Mouse (Mus musculus): ENCODE data around the gene Lhfpl4. TPM values are rescaled to one million over a fixed set of nuclear protein-coding genes. Genes with fewer than 3 reads are reported as not detected.

The Lhfpl4 gene
- total and polyA plus RNA-seq, 2 experiments: 0.02 TPM; not detected in 1

- Histone ChIP-seq H3K79me2 (ENCODE audit: control insufficient read depth, insufficient read depth, low read length) (no peaks in the 10 kb centered on the region), H3K27ac (replicated peaks; ENCODE audit: insufficient read depth, low read depth, low read length) (no peak overlapping the region), H3K27me3 (ENCODE audit: control insufficient read depth, insufficient read depth, low read length) (no peaks in the 10 kb centered on the region), H3K9ac (ENCODE audit: low read depth, low read length) (no peak overlapping the region), H3K4me1 (ENCODE audit: control insufficient read depth, insufficient read depth, low read length) (no peaks in the 10 kb centered on the region), H3K36me3 (ENCODE audit: control insufficient read depth, insufficient read depth, low read length) (peaks cover 65% of the 10 kb centered on the region), H3K4me3 (ENCODE audit: insufficient read depth, low read depth, low read length) (no peak overlapping the region)
- 97% methylated on average over 8 of the region's 8 CpGs for WGBS
- DNase-seq (ENCODE audit: extremely low read depth, low read depth, low spot score): no peak
- TF ChIP-seq POLR2A (IDR thresholded peaks at IDR 0.05; ENCODE audit: extremely low read depth, insufficient read depth, low read length): no peak
- TF ChIP-seq CTCF (IDR thresholded peaks at IDR 0.05; ENCODE audit: low read depth, low read length): no peak
Measured at GRCm38 (mm10) chr6:113154071-113154470, 41.1 kb downstream of the Lhfpl4 start.

DNA sequence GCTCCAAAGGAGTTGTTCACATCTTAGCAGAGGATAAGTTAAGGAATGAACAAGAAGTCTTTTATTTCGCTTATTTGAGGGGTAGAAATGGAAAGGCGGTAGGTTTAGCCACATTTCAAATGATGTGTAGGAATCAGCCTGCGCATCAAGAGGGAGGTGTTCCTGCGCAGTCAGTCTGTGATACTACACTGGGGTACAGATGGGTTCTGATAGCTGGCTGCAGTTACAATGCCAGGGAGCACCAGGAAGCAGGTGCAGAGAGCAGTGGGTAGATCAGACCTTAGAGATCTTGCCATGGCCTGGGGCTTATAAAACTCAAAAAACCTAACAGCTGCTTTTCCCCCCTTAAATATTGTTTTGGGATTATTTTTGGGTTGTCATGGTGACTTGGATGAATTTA, 49.9 kb downstream of the Lhfpl4 start:
- H3K27me3 ChIP-seq (ENCODE audit: control insufficient read depth, insufficient read depth, low read length): no peaks in the 10 kb centered on the region
- peaks cover 23% of the 10 kb centered on the region; the same call in 1 of the 2 replicates for H3K4me1 ChIP-seq (ENCODE audit: control insufficient read depth, insufficient read depth, low read length)
- no peak overlapping the region for H3K4me3 ChIP-seq (ENCODE audit: insufficient read depth, low read depth, low read length)
- H3K79me2 ChIP-seq (ENCODE audit: control insufficient read depth, insufficient read depth, low read length): no peaks in the 10 kb centered on the region; the same call in 1 of the 2 replicates
- no peak for DNase-seq (ENCODE audit: extremely low read depth, low read depth, low spot score)
- H3K9ac ChIP-seq (ENCODE audit: low read depth, low read length): no peak overlapping the region
- peak overlapping the region; percentile 35; the same call in 1 of the 2 replicates for H3K27ac ChIP-seq (replicated peaks; ENCODE audit: insufficient read depth, low read depth, low read length)
- 94% methylated on average over 4 of the region's 4 CpGs for WGBS
- no peak for TF ChIP-seq POLR2A (IDR thresholded peaks at IDR 0.05; ENCODE audit: extremely low read depth, insufficient read depth, low read length)
- H3K36me3 ChIP-seq (ENCODE audit: control insufficient read depth, insufficient read depth, low read length): peaks cover 40% of the 10 kb centered on the region

DNA sequence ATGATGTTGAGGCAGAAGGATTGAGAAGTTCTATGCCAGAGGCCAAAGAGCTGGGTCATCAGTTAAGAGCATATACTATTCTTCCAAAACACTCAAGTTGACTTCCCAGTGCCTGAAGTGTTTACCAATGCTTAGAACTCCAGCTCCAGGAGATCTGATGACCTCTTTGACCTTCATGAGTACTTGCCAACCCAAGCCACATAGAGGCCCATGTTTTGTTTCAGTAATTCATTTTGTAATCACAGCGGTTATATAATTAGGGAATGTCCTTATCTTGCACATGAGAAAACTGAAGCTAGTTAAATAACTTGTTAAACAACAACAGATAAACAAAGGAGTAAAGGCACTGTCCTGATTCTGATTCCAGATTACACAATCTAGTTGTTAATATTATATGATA, 50.4 kb downstream of the Lhfpl4 start:
- no peak for TF ChIP-seq POLR2A (IDR thresholded peaks at IDR 0.05; ENCODE audit: extremely low read depth, insufficient read depth, low read length)
- no peak for TF ChIP-seq CTCF (IDR thresholded peaks at IDR 0.05; ENCODE audit: low read depth, low read length)
- H3K27me3 ChIP-seq (ENCODE audit: control insufficient read depth, insufficient read depth, low read length): no peaks in the 10 kb centered on the region
- peaks cover 23% of the 10 kb centered on the region; the same call in 1 of the 2 replicates for H3K4me1 ChIP-seq (ENCODE audit: control insufficient read depth, insufficient read depth, low read length)
- peaks cover 39% of the 10 kb centered on the region for H3K36me3 ChIP-seq (ENCODE audit: control insufficient read depth, insufficient read depth, low read length)
- H3K27ac ChIP-seq (replicated peaks; ENCODE audit: insufficient read depth, low read depth, low read length): peak overlapping the region; percentile 24
- WGBS: 17% methylated on average over 1 of the region's 1 CpGs
- DNase-seq (ENCODE audit: extremely low read depth, low read depth, low spot score): peak; percentile 84
- H3K79me2 ChIP-seq (ENCODE audit: control insufficient read depth, insufficient read depth, low read length): no peaks in the 10 kb centered on the region; the same call in 1 of the 2 replicates
- H3K9ac ChIP-seq (ENCODE audit: low read depth, low read length): no peak overlapping the region
- H3K4me3 ChIP-seq (ENCODE audit: insufficient read depth, low read depth, low read length): no peak overlapping the region

- Histone ChIP-seq H3K9ac (ENCODE audit: low read depth, low read length) (peak overlapping the region; percentile 44; the same call in 1 of the 2 replicates), H3K27ac (replicated peaks; ENCODE audit: insufficient read depth, low read depth, low read length) (peak overlapping the region; percentile 70), H3K27me3 (ENCODE audit: control insufficient read depth, insufficient read depth, low read length) (no peaks in the 10 kb centered on the region), H3K4me3 (ENCODE audit: insufficient read depth, low read depth, low read length) (peak overlapping the region; percentile 25), H3K36me3 (ENCODE audit: control insufficient read depth, insufficient read depth, low read length) (peaks cover 36% of the 10 kb centered on the region), H3K4me1 (ENCODE audit: control insufficient read depth, insufficient read depth, low read length) (peaks cover 23% of the 10 kb centered on the region; the same call in 1 of the 2 replicates), H3K79me2 (ENCODE audit: control insufficient read depth, insufficient read depth, low read length) (no peaks in the 10 kb centered on the region; the same call in 1 of the 2 replicates)
- DNase-seq (ENCODE audit: extremely low read depth, low read depth, low spot score): peak; percentile 93
- TF ChIP-seq CTCF (IDR thresholded peaks at IDR 0.05; ENCODE audit: low read depth, low read length) (no peak), POLR2A (IDR thresholded peaks at IDR 0.05; ENCODE audit: extremely low read depth, insufficient read depth, low read length) (no peak)
- 3% methylated on average over 1 of the region's 1 CpGs for WGBS
Measured at GRCm38 (mm10) chr6:113141389-113142094, 53.6 kb downstream of the Lhfpl4 start.

GRCm38 (mm10) chr6:113133360-113133759, 61.8 kb downstream of the Lhfpl4 start:
- Histone ChIP-seq H3K79me2 (ENCODE audit: control insufficient read depth, insufficient read depth, low read length) (no peaks in the 10 kb centered on the region; the same call in 1 of the 2 replicates), H3K9ac (ENCODE audit: low read depth, low read length) (no peak overlapping the region), H3K27ac (replicated peaks; ENCODE audit: insufficient read depth, low read depth, low read length) (no peak overlapping the region), H3K4me3 (ENCODE audit: insufficient read depth, low read depth, low read length) (no peak overlapping the region), H3K36me3 (ENCODE audit: control insufficient read depth, insufficient read depth, low read length) (peaks cover 49% of the 10 kb centered on the region), H3K4me1 (ENCODE audit: control insufficient read depth, insufficient read depth, low read length) (no peaks in the 10 kb centered on the region), H3K27me3 (ENCODE audit: control insufficient read depth, insufficient read depth, low read length) (no peaks in the 10 kb centered on the region)
- no peak for TF ChIP-seq POLR2A (IDR thresholded peaks at IDR 0.05; ENCODE audit: extremely low read depth, insufficient read depth, low read length)
- TF ChIP-seq CTCF (IDR thresholded peaks at IDR 0.05; ENCODE audit: low read depth, low read length): no peak
- DNase-seq (ENCODE audit: extremely low read depth, low read depth, low spot score): no peak
- WGBS: 89% methylated on average over 2 of the region's 2 CpGs

- Histone ChIP-seq H3K36me3 (ENCODE audit: control insufficient read depth, insufficient read depth, low read length) (peaks cover 71% of the 10 kb centered on the region), H3K79me2 (ENCODE audit: control insufficient read depth, insufficient read depth, low read length) (no peaks in the 10 kb centered on the region), H3K27me3 (ENCODE audit: control insufficient read depth, insufficient read depth, low read length) (no peaks in the 10 kb centered on the region), H3K9ac (ENCODE audit: low read depth, low read length) (no peak overlapping the region), H3K4me3 (ENCODE audit: insufficient read depth, low read depth, low read length) (no peak overlapping the region), H3K27ac (replicated peaks; ENCODE audit: insufficient read depth, low read depth, low read length) (no peak overlapping the region), H3K4me1 (ENCODE audit: control insufficient read depth, insufficient read depth, low read length) (no peaks in the 10 kb centered on the region)
- WGBS: 83% methylated on average over 10 of the region's 10 CpGs
- no peak for TF ChIP-seq POLR2A (IDR thresholded peaks at IDR 0.05; ENCODE audit: extremely low read depth, insufficient read depth, low read length)
- TF ChIP-seq CTCF (IDR thresholded peaks at IDR 0.05; ENCODE audit: low read depth, low read length): no peak
- DNase-seq (ENCODE audit: extremely low read depth, low read depth, low spot score): no peak
Measured at GRCm38 (mm10) chr6:113120806-113121205, 74.4 kb downstream of the Lhfpl4 start.

Other genes with a start within 250 kb of the Lhfpl4 start
- gene Srgap3, start 248.1 kb downstream of the Lhfpl4 start, total RNA-seq (2014; rRNA removed): 0.83 and 1.2 TPM in 2 replicates
- gene Srgap3, start 248.1 kb downstream of the Lhfpl4 start, polyA plus RNA-seq (2012; rRNA removed): 0.69 and 1.5 TPM in 2 replicates
- 20.1 and 21.8 TPM in 2 replicates for gene Thumpd3, start 149.2 kb downstream of the Lhfpl4 start, total RNA-seq (2014; rRNA removed)
- 5.3 and 6.3 TPM in 2 replicates for gene Thumpd3, start 149.2 kb downstream of the Lhfpl4 start, polyA plus RNA-seq (2012; rRNA removed)
- 28.1 and 35.4 TPM in 2 replicates for gene Setd5, start 118.0 kb downstream of the Lhfpl4 start, total RNA-seq (2014; rRNA removed)
- 8.8 and 11.8 TPM in 2 replicates for gene Setd5, start 118.0 kb downstream of the Lhfpl4 start, polyA plus RNA-seq (2012; rRNA removed)
- gene Mtmr14, start 42.5 kb upstream of the Lhfpl4 start, total RNA-seq (2014; rRNA removed): 22.4 and 24.1 TPM in 2 replicates
- 28.8 and 32.8 TPM in 2 replicates for gene Mtmr14, start 42.5 kb upstream of the Lhfpl4 start, polyA plus RNA-seq (2012; rRNA removed)
- gene Cpne9, start 86.9 kb upstream of the Lhfpl4 start, total RNA-seq (2014; rRNA removed): not detected in 2 replicates
- not detected in 2 replicates for gene Cpne9, start 86.9 kb upstream of the Lhfpl4 start, polyA plus RNA-seq (2012; rRNA removed)
- 5.4 and 5.5 TPM in 2 replicates for gene Brpf1, start 111.8 kb upstream of the Lhfpl4 start, total RNA-seq (2014; rRNA removed)
- gene Brpf1, start 111.8 kb upstream of the Lhfpl4 start, polyA plus RNA-seq (2012; rRNA removed): 6.7 and 10.2 TPM in 2 replicates
- gene Ogg1, start 131.6 kb upstream of the Lhfpl4 start, total RNA-seq (2014; rRNA removed): 4.8 and 5.0 TPM in 2 replicates
- gene Ogg1, start 131.6 kb upstream of the Lhfpl4 start, polyA plus RNA-seq (2012; rRNA removed): 9.2 and 10.4 TPM in 2 replicates
- 16.1 and 18.8 TPM in 2 replicates for gene Camk1, start 148.6 kb upstream of the Lhfpl4 start, total RNA-seq (2014; rRNA removed)
- 12.1 and 15.6 TPM in 2 replicates for gene Camk1, start 148.6 kb upstream of the Lhfpl4 start, polyA plus RNA-seq (2012; rRNA removed)
- gene Tada3, start 182.5 kb upstream of the Lhfpl4 start, total RNA-seq (2014; rRNA removed): 5.2 and 6.6 TPM in 2 replicates
- gene Tada3, start 182.5 kb upstream of the Lhfpl4 start, polyA plus RNA-seq (2012; rRNA removed): 8.4 and 10.4 TPM in 2 replicates
- 36.0 and 41.8 TPM in 2 replicates for gene Arpc4, start 182.7 kb upstream of the Lhfpl4 start, total RNA-seq (2014; rRNA removed)
- 31.5 and 36.4 TPM in 2 replicates for gene Arpc4, start 182.7 kb upstream of the Lhfpl4 start, polyA plus RNA-seq (2012; rRNA removed)
- gene Ttll3, start 193.9 kb upstream of the Lhfpl4 start, total RNA-seq (2014; rRNA removed): 0.65 and 1.5 TPM in 2 replicates
- gene Ttll3, start 193.9 kb upstream of the Lhfpl4 start, polyA plus RNA-seq (2012; rRNA removed): 1.7 TPM in 2 replicates
- gene Rpusd3, start 224.0 kb upstream of the Lhfpl4 start, total RNA-seq (2014; rRNA removed): 14.2 and 17.2 TPM in 2 replicates
- 106 and 118 TPM in 2 replicates for gene Rpusd3, start 224.0 kb upstream of the Lhfpl4 start, polyA plus RNA-seq (2012; rRNA removed)
- 0.92 and 1.5 TPM in 2 replicates for gene Cidec, start 240.4 kb upstream of the Lhfpl4 start, total RNA-seq (2014; rRNA removed)
- 1.1 and 1.5 TPM in 2 replicates for gene Cidec, start 240.4 kb upstream of the Lhfpl4 start, polyA plus RNA-seq (2012; rRNA removed)
- gene Jagn1, start 247.2 kb upstream of the Lhfpl4 start, total RNA-seq (2014; rRNA removed): 20.2 and 26.6 TPM in 2 replicates
- gene Jagn1, start 247.2 kb upstream of the Lhfpl4 start, polyA plus RNA-seq (2012; rRNA removed): 59.1 and 61.5 TPM in 2 replicates

Measured in liver, adult 2 months (tissue).